Mouse (Mus musculus) MEL (cell line): Measurements from ENCODE around the gene Irak2. TPM values are rescaled to one million over a fixed set of nuclear protein-coding genes. Genes with fewer than 3 reads are reported as not detected.

Experiments used
- DNase-seq: peaks from one replicate; pipeline ENCODE4 v3.0.0; 2011; ENCODE audit warnings: low read depth, low spot score
- H3K27ac ChIP-seq: 2 replicates; pipeline ENCODE4 v1.5.1; 2012; ENCODE audit warnings: low read depth, mild to moderate bottlenecking, control low read depth, low read length, moderate library complexity; ENCODE audit not compliant: control insufficient read depth
- H3K27me3 ChIP-seq, 2 experiments: fragments of 150-350 bp in 1 of 2; sonication (generic) in 1 of 2; 2 replicates each; pipeline ENCODE4 v1.6.1; 2012; ENCODE audit warnings: low read length in 2 of 2, mild to moderate bottlenecking in 2 of 2, improper control_type of control experiment in 1 of 2, moderate library complexity in 1 of 2; ENCODE audit not compliant: insufficient read depth in 2 of 2, control insufficient read depth in 1 of 2
- H3K36me3 ChIP-seq, 2 experiments: 2 replicates each; pipeline ENCODE4 v1.6.1; 2012 to 2014; ENCODE audit warnings: low read length in 2 of 2, improper control_type of control experiment in 1 of 2, inconsistent platforms in 1 of 2, mild to moderate bottlenecking in 1 of 2; ENCODE audit not compliant: insufficient read depth in 2 of 2, control insufficient read depth in 1 of 2
- H3K4me1 ChIP-seq, 2 experiments: fragments of 150-350 bp in 1 of 2; sonication (generic) in 1 of 2; 2 replicates each; pipeline ENCODE4 v1.6.1; 2012; ENCODE audit warnings: low read length in 2 of 2, improper control_type of control experiment in 1 of 2, mild to moderate bottlenecking in 1 of 2; ENCODE audit not compliant: insufficient read depth in 2 of 2, control insufficient read depth in 1 of 2
- H3K4me3 ChIP-seq, 2 experiments: fragments of 150-350 bp in 1 of 2; sonication (generic) in 1 of 2; 2 replicates each; pipeline ENCODE4 v1.5.1; 2012; ENCODE audit warnings: low read depth in 2 of 2, low read length in 2 of 2, mild to moderate bottlenecking in 2 of 2, moderate library complexity in 2 of 2, control low read depth in 1 of 2, improper control_type of control experiment in 1 of 2; ENCODE audit not compliant: control insufficient read depth in 1 of 2, insufficient read depth in 1 of 2
- H3K79me2 ChIP-seq: 2 replicates; pipeline ENCODE4 v1.6.1; 2012; ENCODE audit warnings: mild to moderate bottlenecking, low read length, moderate library complexity; ENCODE audit not compliant: control insufficient read depth, poor library complexity, insufficient read depth
- H3K9ac ChIP-seq: 2 replicates; pipeline ENCODE4 v1.6.1; 2012; ENCODE audit warnings: low read depth, mild to moderate bottlenecking, control low read depth, low read length, moderate library complexity; ENCODE audit not compliant: control insufficient read depth, poor library complexity, severe bottlenecking
- H3K9me3 ChIP-seq: fragments of 150-350 bp; sonication (generic); replicated peaks from 2 replicates; pipeline ENCODE4 v1.6.1; 2012; ENCODE audit warnings: mild to moderate bottlenecking, low read length, improper control_type of control experiment, moderate library complexity; ENCODE audit not compliant: insufficient read depth
- CHD2 ChIP-seq: IDR thresholded peaks from 2 replicates; pipeline ENCODE4 v1.6.1; 2011; ENCODE audit warnings: low read length, improper control_type of control experiment
- CTCF ChIP-seq, 3 experiments: IDR thresholded peaks in 2 of 3; conservative IDR thresholded peaks in 1 of 3; 2 replicates each; pipeline ENCODE4 v1.5.1; 2011 to 2012; ENCODE audit warnings: low read length in 3 of 3, low read depth in 2 of 3, mild to moderate bottlenecking in 2 of 3, improper control_type of control experiment in 1 of 3, inconsistent platforms in 1 of 3, mixed read lengths in 1 of 3, moderate library complexity in 1 of 3; ENCODE audit not compliant: control insufficient read depth in 1 of 3, insufficient read depth in 1 of 3, poor library complexity in 1 of 3, severe bottlenecking in 1 of 3
- ELF1 ChIP-seq: IDR thresholded peaks from 2 replicates; pipeline ENCODE4 v1.6.1; 2014; ENCODE audit warnings: low read depth, mild to moderate bottlenecking, inconsistent platforms, low read length, improper control_type of control experiment, moderate library complexity
- GABPA ChIP-seq: IDR thresholded peaks from 2 replicates; pipeline ENCODE4 v1.6.1; 2012; ENCODE audit warnings: low read depth, mild to moderate bottlenecking, inconsistent platforms, low read length, improper control_type of control experiment, moderate library complexity
- HCFC1 ChIP-seq: IDR thresholded peaks from 2 replicates; pipeline ENCODE4 v1.6.1; 2012; ENCODE audit warnings: low read depth, mild to moderate bottlenecking, inconsistent platforms, low read length, improper control_type of control experiment, moderate library complexity
- MAX ChIP-seq: IDR thresholded peaks from 2 replicates; pipeline ENCODE4 v1.6.1; 2011; ENCODE audit warnings: low read length, improper control_type of control experiment
- MEF2A ChIP-seq: IDR thresholded peaks from 2 replicates; pipeline ENCODE4 v1.6.1; 2014; ENCODE audit warnings: low read depth, mild to moderate bottlenecking, inconsistent platforms, low read length, improper control_type of control experiment; ENCODE audit not compliant: poor library complexity, insufficient replicate concordance, severe bottlenecking; ENCODE audit errors: extremely low read depth
- NRF1 ChIP-seq: IDR thresholded peaks from 2 replicates; pipeline ENCODE4 v1.6.1; 2014; ENCODE audit warnings: low read depth, mild to moderate bottlenecking, inconsistent platforms, low read length, improper control_type of control experiment, moderate library complexity; ENCODE audit not compliant: poor library complexity, insufficient read depth, severe bottlenecking
- POLR2A ChIP-seq, 2 experiments: IDR thresholded peaks; 2 replicates each; pipeline ENCODE4 v1.6.1; 2011 to 2012; ENCODE audit warnings: low read length in 2 of 2, mild to moderate bottlenecking in 2 of 2, control low read depth in 1 of 2, improper control_type of control experiment in 1 of 2, low read depth in 1 of 2, moderate library complexity in 1 of 2; ENCODE audit not compliant: control insufficient read depth in 1 of 2, insufficient read depth in 1 of 2, poor library complexity in 1 of 2
- RAD21 ChIP-seq: IDR thresholded peaks from 2 replicates; pipeline ENCODE4 v1.6.1; 2011; ENCODE audit warnings: mild to moderate bottlenecking, low read depth, low read length, improper control_type of control experiment
- RCOR1 ChIP-seq: IDR thresholded peaks from 2 replicates; pipeline ENCODE4 v1.6.1; 2012; ENCODE audit warnings: low read depth, mild to moderate bottlenecking, inconsistent platforms, low read length, improper control_type of control experiment
- TAL1 ChIP-seq: IDR thresholded peaks from 2 replicates; pipeline ENCODE4 v1.6.1; 2012; ENCODE audit warnings: mild to moderate bottlenecking, inconsistent platforms, low read length, moderate library complexity, mixed read lengths
- USF1 ChIP-seq: IDR thresholded peaks from 2 replicates; pipeline ENCODE4 v1.6.1; 2014; ENCODE audit warnings: low read depth, mild to moderate bottlenecking, inconsistent platforms, low read length, improper control_type of control experiment, moderate library complexity
- USF2 ChIP-seq, 2 experiments: IDR thresholded peaks; 2 replicates each; pipeline ENCODE4 v1.6.1; 2011 to 2012; ENCODE audit warnings: improper control_type of control experiment in 2 of 2, low read length in 2 of 2, borderline replicate concordance in 1 of 2, inconsistent platforms in 1 of 2, low read depth in 1 of 2, mild to moderate bottlenecking in 1 of 2; ENCODE audit not compliant: insufficient read depth in 1 of 2
- ZC3H11A ChIP-seq: IDR thresholded peaks from 2 replicates; pipeline ENCODE4 v1.6.1; 2012; ENCODE audit warnings: low read depth, mild to moderate bottlenecking, inconsistent platforms, low read length, improper control_type of control experiment
- ZNF384 ChIP-seq: IDR thresholded peaks from 2 replicates; pipeline ENCODE4 v1.6.1; 2012; ENCODE audit warnings: low read depth, mild to moderate bottlenecking, inconsistent platforms, low read length, improper control_type of control experiment
- polyA plus RNA-seq, 2 experiments: library from polyadenylated mRNA; stranded (reverse) in 1 of 2; unstranded in 1 of 2; fragments of >175 nt in 1 of 2; fragments of >200 nt in 1 of 2; gene quantifications; 2 replicates each; pipeline versions ENCODE4 v1.2.1 to v1.2.4; 2012; ENCODE audit warnings: low replicate concordance in 2 of 2, low read depth in 1 of 2; ENCODE audit not compliant: insufficient read length in 2 of 2, insufficient read depth in 1 of 2, missing spikeins in 1 of 2
- total RNA-seq: library from RNA; depleted of rRNA; stranded (reverse); fragments of 300-350 nt; gene quantifications from 2 replicates; pipeline ENCODE4 v1.2.3, GENCODE M21; 2012

The Irak2 gene
- total and polyA plus RNA-seq, 3 experiments = 5.2 to 6.8 TPM; not detected in 1

DNA sequence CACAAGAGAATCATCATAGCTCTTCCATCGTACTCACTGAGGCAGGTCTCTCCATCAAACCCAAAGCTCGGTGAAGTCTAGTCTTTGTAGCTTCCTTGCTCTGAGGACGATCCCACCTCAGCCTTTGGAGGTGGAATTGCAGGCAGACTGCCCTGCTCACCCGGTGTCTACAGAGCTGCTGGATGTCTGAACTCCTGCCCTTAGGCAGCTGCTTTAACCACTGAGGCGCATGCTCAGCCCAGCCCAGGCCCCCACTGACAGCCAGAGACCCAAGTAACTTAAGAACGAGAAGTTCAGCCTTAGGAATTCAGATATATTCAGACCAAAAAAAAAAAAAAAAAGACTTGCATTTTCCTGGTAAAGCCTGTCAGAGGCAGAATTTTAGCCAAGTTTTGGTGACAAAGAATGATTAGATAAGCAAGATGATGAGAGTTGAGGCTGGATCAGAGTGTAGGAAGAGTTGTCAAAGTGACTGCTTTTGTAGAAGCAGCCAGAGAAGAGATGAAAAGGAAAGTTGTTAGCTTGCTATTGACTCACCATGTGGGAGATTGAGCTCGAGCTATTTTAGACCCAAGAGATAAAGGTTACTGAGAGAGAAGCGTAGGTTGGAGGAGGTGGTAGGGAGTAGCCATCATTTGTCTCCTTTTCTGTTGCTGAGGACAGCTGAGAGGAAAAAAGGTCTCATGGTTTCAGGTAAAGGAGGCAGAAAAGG, 25.9 kb upstream of the Irak2 start:
- peaks cover 12 to 26% of the 10 kb centered on the region in 2 experiments for H3K36me3 ChIP-seq
- no peaks in the 10 kb centered on the region for H3K27me3 ChIP-seq
- no peak overlapping the region for H3K9ac ChIP-seq
- no peak overlapping the region for H3K27ac ChIP-seq
- no peak overlapping the region for H3K4me3 ChIP-seq
- H3K79me2 ChIP-seq = peaks cover 17% of the 10 kb centered on the region
- H3K4me1 ChIP-seq = no peaks in the 10 kb centered on the region
- no peak for TF ChIP-seq ZNF384
- TF ChIP-seq CHD2 = no peak
- no peak for DNase-seq
- no peaks in the 10 kb centered on the region for H3K9me3 ChIP-seq

GRCm38 (mm10) chr6:113614152-113614551, 24.1 kb upstream of the Irak2 start:
- peaks cover 12 to 24% of the 10 kb centered on the region in 2 experiments for H3K36me3 ChIP-seq
- no peak overlapping the region for H3K9ac ChIP-seq
- H3K9me3 ChIP-seq = no peaks in the 10 kb centered on the region
- H3K27me3 ChIP-seq = no peaks in the 10 kb centered on the region
- no peak for DNase-seq
- TF ChIP-seq TAL1 (no peak), MEF2A (no peak), POLR2A (IDR thresholded peaks at IDR 0.05; ENCODE audit: control insufficient read depth in 1 of 2, insufficient read depth in 1 of 2, low read depth in 1 of 2, low read length in 2 of 2, poor library complexity in 1 of 2) (no peak), ZC3H11A (no peak), RCOR1 (no peak), CTCF (IDR thresholded peaks at IDR 0.05 in 2 of 3, conservative IDR thresholded peaks at IDR 0.05 in 1 of 3; ENCODE audit: control insufficient read depth in 1 of 3, insufficient read depth in 1 of 3, low read depth in 2 of 3, low read length in 3 of 3, poor library complexity in 1 of 3, severe bottlenecking in 1 of 3) (no peak), ELF1 (no peak), NRF1 (no peak), HCFC1 (no peak), MAX (no peak), USF1 (no peak), GABPA (no peak), RAD21 (no peak), USF2 (IDR thresholded peaks at IDR 0.05; ENCODE audit: borderline replicate concordance in 1 of 2, insufficient read depth in 1 of 2, low read depth in 1 of 2, low read length in 2 of 2) (no peak)
- H3K27ac ChIP-seq = no peak overlapping the region
- 0 out of 4 replicates have a peak, but pooled peaks cover 0 to 4% of the 10 kb centered on the region in 2 experiments for H3K4me1 ChIP-seq
- H3K4me3 ChIP-seq = no peak overlapping the region
- H3K79me2 ChIP-seq = peaks cover 7% of the 10 kb centered on the region
